In genomic region chr17:24735446-24735845, GRCm38 (mm10) we compare ENCODE assay signal across 12 mouse cellular contexts. TPM values are rescaled to one million over a fixed set of nuclear protein-coding genes. Genes with fewer than 3 reads are reported as not detected.
A peak's percentile ranks its signal among the peaks of the same experiment; 100 is the strongest.
DNase-seq lines count a peak whose midpoint lies in the region; ATAC-seq and TF ChIP-seq lines count a peak whose summit lies in the region.
"Had no signal": no experiment of that assay in that cellular context is flagged by ENCODE, and none has a peak within 500 bp of the region (broad histone marks: within the 10 kb centered on the region; RNA-seq: fewer than 3 reads in every experiment).

No protein-coding gene starts in this region.

- 0 out of 2 replicates have a peak, but pooled peaks cover 6% of the 10 kb centered on the region for H3K36me3 ChIP-seq in midbrain, embryonic 10.5 days
- no peaks in the 10 kb centered on the region for H3K36me3 ChIP-seq in midbrain, postnatal 0 days (ENCODE audit: insufficient read depth, low read length)
- H3K36me3 ChIP-seq in liver, embryonic 13.5 days: peaks cover 10% of the 10 kb centered on the region

- no peaks in the 10 kb centered on the region for H3K9me3 ChIP-seq in midbrain, embryonic 10.5 days (replicated peaks)
- H3K9me3 ChIP-seq in midbrain, postnatal 0 days (ENCODE audit: low read length): no peaks in the 10 kb centered on the region
- H3K9me3 ChIP-seq in liver, embryonic 13.5 days (replicated peaks): no peaks in the 10 kb centered on the region

- H3K27me3 ChIP-seq in midbrain, embryonic 10.5 days (ENCODE audit: low read depth, poor library complexity, severe bottlenecking): no peaks in the 10 kb centered on the region
- no peaks in the 10 kb centered on the region for H3K27me3 ChIP-seq in midbrain, postnatal 0 days (ENCODE audit: insufficient read depth, low read length)
- H3K27me3 ChIP-seq in liver, embryonic 13.5 days: 0 out of 2 replicates have a peak, but pooled peaks cover 3% of the 10 kb centered on the region

- no peak for ATAC-seq in midbrain, postnatal 0 days (ENCODE audit: low FRiP score)
- no peak for ATAC-seq in liver, embryonic 13.5 days (ENCODE audit: low read depth)

- 80% methylated on average over 7 of the region's 7 CpGs for WGBS in midbrain, embryonic 10.5 days
- WGBS in midbrain, postnatal 0 days: 88% methylated on average over 7 of the region's 7 CpGs
- WGBS in liver, embryonic 13.5 days (ENCODE audit: insufficient replicate concordance): 72% methylated on average over 7 of the region's 7 CpGs

- DNase-seq in gastrocnemius, adult 2 months: no peak
- DNase-seq in gastrocnemius, postnatal 10 days: no peak
- no peak for DNase-seq in midbrain, embryonic 10.5 days (ENCODE audit: low spot score)
- DNase-seq in midbrain, postnatal 0 days (ENCODE audit: low spot score): no peak
- DNase-seq in liver, embryonic 13.5 days: no peak
- peak; percentile 41 for DNase-seq in testis, postnatal 10 days (ENCODE audit: low spot score)
- no peak for DNase-seq in layer of hippocampus, postnatal 14 days (ENCODE audit: low spot score in 2 of 2)
- DNase-seq in lung, postnatal 25 days (ENCODE audit: low spot score): no peak
- DNase-seq: cerebellum, adult 11-12 months; kidney, adult 11 months had no signal

- intact Hi-C loops in gastrocnemius, adult 2 months (cut with DNase I): no loop called here

- H3K27ac ChIP-seq in gastrocnemius, adult 2 months: peak overlapping the region; percentile 98
- no peak overlapping the region for H3K27ac ChIP-seq in midbrain, embryonic 10.5 days (replicated peaks)
- no peak overlapping the region for H3K27ac ChIP-seq in midbrain, postnatal 0 days (ENCODE audit: low read depth, low read length)
- peak overlapping the region; percentile 87 for H3K27ac ChIP-seq in liver, embryonic 13.5 days

- H3K9ac ChIP-seq in midbrain, postnatal 0 days (replicated peaks; ENCODE audit: low read length, poor library complexity, severe bottlenecking): no peak overlapping the region
- peak overlapping the region; percentile 66 for H3K9ac ChIP-seq in liver, embryonic 13.5 days

- no peak overlapping the region for H3K4me2 ChIP-seq in midbrain, postnatal 0 days (ENCODE audit: low read depth, low read length, poor library complexity, severe bottlenecking)
- peak overlapping the region; percentile 91 for H3K4me2 ChIP-seq in liver, embryonic 13.5 days

- peaks cover 22% of the 10 kb centered on the region for H3K4me1 ChIP-seq in midbrain, embryonic 10.5 days
- H3K4me1 ChIP-seq in midbrain, postnatal 0 days (ENCODE audit: insufficient read depth, low read length): no peaks in the 10 kb centered on the region
- H3K4me1 ChIP-seq in liver, embryonic 13.5 days (replicated peaks): peaks cover 45% of the 10 kb centered on the region

- H3K4me3 ChIP-seq in gastrocnemius, adult 2 months: peak overlapping the region; percentile 89
- H3K4me3 ChIP-seq in midbrain, embryonic 10.5 days: peak overlapping the region; percentile 57; the same call in 1 of the 2 replicates
- no peak overlapping the region for H3K4me3 ChIP-seq in midbrain, postnatal 0 days (ENCODE audit: low read depth, low read length)
- H3K4me3 ChIP-seq in liver, embryonic 13.5 days (replicated peaks): peak overlapping the region; percentile 48

- no peak for TF ChIP-seq CTCF in gastrocnemius, adult 2 months (IDR thresholded peaks at IDR 0.05)
- TF ChIP-seq CTCF in midbrain, postnatal 0 days (IDR thresholded peaks at IDR 0.05): no peak

RNA-seq across cellular contexts. Expression of gene Msrb1, which starts 1.0 kb away (rescaled TPM):
- 100 to 1,000 TPM; 165 to 220 TPM for total RNA-seq in gastrocnemius, adult 2 months (2021)
- total RNA-seq in gastrocnemius, postnatal 10 days (2021): 100 to 1,000 TPM; 127 to 132 TPM
- polyA plus RNA-seq in midbrain, embryonic 10.5 days (2016; fragmentation: Nextera tagmentation; extraction: Ambion mirVana): 19.2 and 20.5 TPM in 2 replicates
- total RNA-seq in midbrain, postnatal 0 days (2014; rRNA removed): 9.6 and 14.1 TPM in 2 replicates
- polyA plus RNA-seq in midbrain, postnatal 0 days (2015; fragmentation: Nextera tagmentation; extraction: Ambion mirVana): 20.6 and 22.6 TPM in 2 replicates
- polyA plus RNA-seq in liver, embryonic 13.5 days (2015; fragmentation: Nextera tagmentation; extraction: Ambion mirVana): 21.3 and 21.8 TPM in 2 replicates
- total RNA-seq in layer of hippocampus, postnatal 14 days (2021): 10 to 100 TPM; 44.4 to 51.2 TPM

RNA-seq across cellular contexts. Expression of gene Rpl3l, which starts 7.8 kb away (rescaled TPM):
- 100 to 1,000 TPM; 753 to 889 TPM for total RNA-seq in gastrocnemius, adult 2 months (2021)
- total RNA-seq in gastrocnemius, postnatal 10 days (2021): 100 to 1,000 TPM; 593 to 752 TPM
- not detected in 2 replicates for polyA plus RNA-seq in midbrain, embryonic 10.5 days (2016; fragmentation: Nextera tagmentation; extraction: Ambion mirVana)
- total RNA-seq in midbrain, postnatal 0 days (2014; rRNA removed): not detected in 2 replicates
- polyA plus RNA-seq in midbrain, postnatal 0 days (2015; fragmentation: Nextera tagmentation; extraction: Ambion mirVana): 0.21 and 0.37 TPM in 2 replicates
- 0.10 TPM in 1 of 2 replicates, not detected in the other for polyA plus RNA-seq in liver, embryonic 13.5 days (2015; fragmentation: Nextera tagmentation; extraction: Ambion mirVana)
- total RNA-seq in layer of hippocampus, postnatal 14 days (2021): 1 to 10 TPM in 1 of 2 experiments, under 1 TPM in 1; 0.79 to 1.0 TPM
- polyA plus RNA-seq: forebrain, embryonic 16.5 days had no signal

RNA-seq across cellular contexts. Expression of gene Ndufb10, which starts 11.2 kb away (rescaled TPM):
- total RNA-seq in gastrocnemius, adult 2 months (2021): 100 to 1,000 TPM; 367 to 608 TPM
- 100 to 1,000 TPM; 400 to 516 TPM for total RNA-seq in gastrocnemius, postnatal 10 days (2021)
- polyA plus RNA-seq in midbrain, embryonic 10.5 days (2016; fragmentation: Nextera tagmentation; extraction: Ambion mirVana): 206 and 214 TPM in 2 replicates
- 150 and 170 TPM in 2 replicates for total RNA-seq in midbrain, postnatal 0 days (2014; rRNA removed)
- polyA plus RNA-seq in midbrain, postnatal 0 days (2015; fragmentation: Nextera tagmentation; extraction: Ambion mirVana): 344 and 349 TPM in 2 replicates
- 206 and 216 TPM in 2 replicates for polyA plus RNA-seq in liver, embryonic 13.5 days (2015; fragmentation: Nextera tagmentation; extraction: Ambion mirVana)
- 100 to 1,000 TPM; 186 to 200 TPM for total RNA-seq in layer of hippocampus, postnatal 14 days (2021)

RNA-seq across cellular contexts. Expression of gene Hs3st6, which starts 17.3 kb away (rescaled TPM):
- not detected for total RNA-seq in gastrocnemius, adult 2 months (2021)
- under 1 TPM in 1 of 2 experiments, not detected in 1; 0.32 TPM for total RNA-seq in gastrocnemius, postnatal 10 days (2021)
- polyA plus RNA-seq in midbrain, embryonic 10.5 days (2016; fragmentation: Nextera tagmentation; extraction: Ambion mirVana): 0.43 and 0.51 TPM in 2 replicates
- total RNA-seq in midbrain, postnatal 0 days (2014; rRNA removed): 0.49 TPM in 1 of 2 replicates, not detected in the other
- 0.22 and 0.50 TPM in 2 replicates for polyA plus RNA-seq in midbrain, postnatal 0 days (2015; fragmentation: Nextera tagmentation; extraction: Ambion mirVana)
- not detected in 2 replicates for polyA plus RNA-seq in liver, embryonic 13.5 days (2015; fragmentation: Nextera tagmentation; extraction: Ambion mirVana)
- not detected for total RNA-seq in layer of hippocampus, postnatal 14 days (2021)
- polyA plus RNA-seq: C2C12; forebrain, embryonic 16.5 days had no signal

RNA-seq across cellular contexts. Expression of gene Rps2, which starts 17.5 kb away (rescaled TPM):
- total RNA-seq in gastrocnemius, adult 2 months (2021): 100 to 1,000 TPM; 508 to 641 TPM
- total RNA-seq in gastrocnemius, postnatal 10 days (2021): 100 to 1,000 TPM; 732 to 736 TPM
- polyA plus RNA-seq in midbrain, embryonic 10.5 days (2016; fragmentation: Nextera tagmentation; extraction: Ambion mirVana): 1,457 and 1,841 TPM in 2 replicates
- total RNA-seq in midbrain, postnatal 0 days (2014; rRNA removed): 2,209 and 2,389 TPM in 2 replicates
- polyA plus RNA-seq in midbrain, postnatal 0 days (2015; fragmentation: Nextera tagmentation; extraction: Ambion mirVana): 749 and 802 TPM in 2 replicates
- 1,350 and 1,469 TPM in 2 replicates for polyA plus RNA-seq in liver, embryonic 13.5 days (2015; fragmentation: Nextera tagmentation; extraction: Ambion mirVana)
- 100 to 1,000 TPM; 494 to 506 TPM for total RNA-seq in layer of hippocampus, postnatal 14 days (2021)

Comparison
In these comparisons a context has a peak if more than half of its experiments do, and no peak if none do; other contexts are left out.
1. H3K27ac ChIP-seq: peak in gastrocnemius, adult 2 months (single experiment) and liver, embryonic 13.5 days (single experiment); none in midbrain, embryonic 10.5 days (single experiment) and midbrain, postnatal 0 days (single experiment).
2. RNA of gene Rpl3l, which starts 7.8 kb away (total RNA-seq): 753 to 889 TPM in gastrocnemius, adult 2 months and 593 to 752 TPM in gastrocnemius, postnatal 10 days; 0.79 to 1.0 TPM in layer of hippocampus, postnatal 14 days and not detected in midbrain, postnatal 0 days; every median in the first group is over 100 times any median in the second.